Mouse (Mus musculus) brain, embryonic 14.5 days (tissue): ENCODE results near the gene Aldh1a2. TPM values are rescaled to one million over a fixed set of nuclear protein-coding genes. Genes with fewer than 3 reads are reported as not detected.
A peak's percentile ranks its signal among the peaks of the same experiment; 100 is the strongest.

ENCODE experiments used
- DNase-seq: peaks from one replicate; pipeline ENCODE4 v3.0.0-alpha.2; 2011; ENCODE audit warnings: low read depth
- CTCF ChIP-seq: fragments of 200-500 bp; IDR thresholded peaks from 2 replicates; pipeline ENCODE4 v1.5.1; 2012; ENCODE audit warnings: inconsistent platforms, mild to moderate bottlenecking, moderate library complexity, borderline replicate concordance; ENCODE audit not compliant: insufficient read depth, insufficient read length; ENCODE audit errors: extremely low read depth
- POLR2A ChIP-seq: fragments of 200-500 bp; IDR thresholded peaks from 2 replicates; pipeline ENCODE4 v1.6.1; 2012; ENCODE audit warnings: mild to moderate bottlenecking, inconsistent platforms, borderline replicate concordance; ENCODE audit not compliant: poor library complexity, insufficient read depth, insufficient read length, severe bottlenecking; ENCODE audit errors: extremely low read depth
- polyA plus RNA-seq: library from polyadenylated mRNA; depleted of rRNA; stranded (reverse); fragments of >200 nt; gene quantifications from 2 replicates; pipeline ENCODE4 v1.2.3, GENCODE M21; 2012

Aldh1a2 gene
- polyA plus RNA-seq, 1 experiment, result 11.6 TPM

- no peak for TF ChIP-seq POLR2A
- no peak for TF ChIP-seq CTCF
- no peak for DNase-seq
Observed at GRCm38 (mm10) chr9:71262711-71263110, 47.1 kb downstream of the Aldh1a2 start.

GRCm38 (mm10) chr9:71269711-71270110 lies 54.1 kb downstream of the Aldh1a2 start:
- no peak for DNase-seq
- TF ChIP-seq POLR2A, result no peak
- TF ChIP-seq CTCF, result no peak

- TF ChIP-seq POLR2A (no peak), CTCF (no peak)
- DNase-seq, result no peak
Observed at GRCm38 (mm10) chr9:71270205-71270604, 54.6 kb downstream of the Aldh1a2 start.

GRCm38 (mm10) chr9:71276149-71276721 lies 60.6 kb downstream of the Aldh1a2 start:
- TF ChIP-seq CTCF, result no peak
- TF ChIP-seq POLR2A, result no peak
- peak; percentile 28 for DNase-seq

GRCm38 (mm10) chr9:71278741-71279140 lies 63.2 kb downstream of the Aldh1a2 start:
- DNase-seq, result no peak
- TF ChIP-seq CTCF, result no peak
- TF ChIP-seq POLR2A, result no peak

- DNase-seq, result no peak
- TF ChIP-seq POLR2A (no peak), CTCF (no peak)
Observed at GRCm38 (mm10) chr9:71283156-71283555, 67.6 kb downstream of the Aldh1a2 start.

GRCm38 (mm10) chr9:71285231-71285630 lies 69.6 kb downstream of the Aldh1a2 start:
- no peak for DNase-seq
- TF ChIP-seq CTCF (no peak), POLR2A (no peak)

GRCm38 (mm10) chr9:71286420-71286819 lies 70.8 kb downstream of the Aldh1a2 start:
- no peak for DNase-seq
- no peak for TF ChIP-seq POLR2A
- no peak for TF ChIP-seq CTCF

- DNase-seq, result no peak
- TF ChIP-seq CTCF, result no peak
- TF ChIP-seq POLR2A, result no peak
Observed at GRCm38 (mm10) chr9:71288738-71289137, 73.1 kb downstream of the Aldh1a2 start.

GRCm38 (mm10) chr9:71289810-71290209 lies 74.2 kb downstream of the Aldh1a2 start:
- no peak for DNase-seq
- no peak for TF ChIP-seq CTCF
- TF ChIP-seq POLR2A, result no peak

GRCm38 (mm10) chr9:71290730-71291129 lies 75.1 kb downstream of the Aldh1a2 start:
- TF ChIP-seq POLR2A, result no peak
- TF ChIP-seq CTCF, result no peak
- DNase-seq, result no peak

- no peak for DNase-seq
- no peak for TF ChIP-seq POLR2A
- no peak for TF ChIP-seq CTCF
Observed at GRCm38 (mm10) chr9:71295501-71295900, 79.9 kb downstream of the Aldh1a2 start.
